Mouse (Mus musculus): Measurements from ENCODE around the gene Vsnl1.

Vsnl1 gene

DNA sequence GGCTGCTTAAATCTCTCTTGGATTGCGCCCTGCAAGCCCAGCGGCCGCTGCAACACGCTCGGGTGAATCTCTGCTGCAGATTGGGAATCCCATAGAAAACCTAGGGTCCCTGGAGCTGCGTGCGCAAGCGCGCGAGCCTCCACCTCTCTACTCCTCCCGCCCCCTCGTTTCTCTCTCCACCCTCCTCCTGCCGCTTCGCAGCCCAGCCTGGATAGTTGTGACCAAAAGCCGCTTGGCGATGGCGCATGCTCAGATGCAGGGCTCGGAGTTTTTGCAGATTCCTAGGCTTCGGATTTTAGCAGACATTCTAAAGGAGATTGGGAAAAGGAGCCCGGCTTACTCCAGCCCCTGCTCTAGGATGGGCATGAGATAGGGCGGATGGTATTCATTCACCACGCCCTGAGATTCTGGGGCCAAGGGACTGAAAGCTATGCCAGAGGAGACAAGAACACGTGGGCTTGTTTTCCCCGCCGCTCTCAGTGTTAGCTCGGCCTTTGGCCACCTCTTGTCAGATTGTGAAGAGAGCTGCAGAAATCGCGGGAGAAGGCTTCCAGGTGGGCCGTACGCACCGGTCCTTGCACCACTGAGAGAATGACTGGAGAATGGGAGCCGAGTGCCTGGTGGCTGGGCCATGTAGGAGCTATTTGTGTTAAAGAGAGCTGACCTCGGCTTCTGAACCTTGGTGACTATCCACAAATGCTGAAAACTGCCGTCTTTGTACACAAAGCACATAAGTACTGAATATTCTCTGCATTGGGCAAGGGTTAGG is at the start of gene Vsnl1:
Gene Vsnl1 (minus strand): TSS at position 117 of the 769 bp plus-strand sequence.
- ChIA-PET CTCF (interaction anchor here in 3 of 4 experiments (0.5 to 2.2 kb wide), 14 partner anchors 13 to 887 kb away, joined by 3 to 8 read pairs (median 4); no protein-coding TSS in a partner anchor), POLR2A (no interaction called here)

DNA sequence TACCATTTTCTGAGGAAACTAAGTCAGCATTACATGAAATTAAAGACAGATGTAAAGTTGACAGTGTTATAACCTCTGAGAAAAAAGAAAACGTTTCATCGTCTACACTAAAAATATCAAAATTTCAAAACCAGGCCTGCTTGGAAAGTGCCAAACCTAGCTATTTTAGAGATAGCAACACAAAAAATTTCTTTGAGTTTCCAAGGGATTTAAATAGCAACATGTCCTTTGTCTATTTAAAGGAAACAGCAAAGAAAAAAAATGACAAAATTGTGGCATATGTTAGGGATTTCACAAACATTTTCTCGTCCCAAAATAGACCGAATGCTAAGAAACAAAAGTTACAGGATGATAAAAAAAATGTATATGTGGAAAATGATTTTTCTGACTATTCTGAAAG is 20.2 kb upstream of the Vsnl1 start:
- CTCF ChIA-PET, result interaction anchor here in 1 of 4 experiments (0.8 kb wide), 1 partner anchor 19 kb away, joined by 3 read pairs; no protein-coding TSS in a partner anchor
- POLR2A ChIA-PET, result no interaction called here

DNA sequence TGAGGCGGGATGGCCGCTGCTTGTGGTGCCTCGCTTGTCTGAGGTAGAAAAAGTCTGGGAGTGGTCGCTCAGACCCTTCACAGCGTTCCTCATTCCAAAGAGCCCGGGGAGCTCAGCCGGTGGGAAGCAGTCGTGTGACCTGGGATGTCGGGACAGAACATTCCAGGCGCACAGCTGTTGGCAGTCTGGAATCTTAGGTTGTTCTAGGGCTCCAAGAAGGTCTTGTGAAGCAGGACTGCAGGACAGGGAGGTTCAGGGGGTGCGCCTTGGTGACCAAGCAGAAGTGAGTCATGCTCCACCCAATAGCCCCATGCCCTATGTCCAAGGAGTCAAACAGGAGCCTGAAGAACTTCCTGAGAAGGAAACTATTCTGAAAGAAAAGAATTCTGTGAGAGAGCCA is 19.8 kb upstream of the Vsnl1 start:
- ChIA-PET POLR2A (interaction anchor here in 1 of 4 experiments (0.7 kb wide), 1 partner anchor 1267 kb away, joined by 5 read pairs; no protein-coding TSS in a partner anchor), CTCF (interaction anchor here in 1 of 4 experiments (0.8 kb wide), 1 partner anchor 19 kb away, joined by 3 read pairs; no protein-coding TSS in a partner anchor)

DNA sequence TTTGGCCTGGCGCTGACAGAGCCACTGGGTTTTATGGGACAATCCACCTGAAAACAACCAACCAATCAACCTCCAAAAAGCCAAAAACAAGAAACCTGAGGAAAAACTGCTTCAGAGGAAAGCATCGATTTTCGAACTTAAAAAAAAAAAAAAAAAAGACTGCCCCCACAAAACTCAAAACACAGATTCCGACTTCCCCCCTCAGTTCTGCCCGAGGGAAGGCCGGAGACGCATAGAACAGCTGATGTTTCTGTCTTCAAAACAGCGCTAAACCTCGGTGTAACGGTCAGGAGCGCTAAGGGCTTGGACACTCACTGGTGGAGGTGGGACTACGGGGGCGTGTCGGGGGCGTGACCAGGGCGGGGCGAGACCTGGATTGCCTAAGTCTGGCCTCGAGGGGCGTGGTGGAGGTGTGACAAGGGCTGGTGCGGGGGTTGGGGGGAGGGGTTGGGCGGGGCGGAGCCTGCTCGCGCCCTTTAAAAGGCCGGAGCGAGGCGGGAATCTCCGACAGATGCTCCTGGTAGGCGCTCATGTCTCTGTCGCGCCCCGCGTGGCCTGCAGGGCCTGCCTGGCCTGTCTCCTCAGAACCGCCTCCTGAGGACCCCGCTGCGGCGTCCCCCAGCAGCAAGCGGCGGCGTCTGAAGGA is 19.3 kb upstream of the Vsnl1 start, which contains the start of gene Rad51ap2:
Gene Rad51ap2 (plus strand): TSS at position 531 of the 646 bp plus-strand sequence.
- POLR2A ChIA-PET, result interaction anchor here in 1 of 4 experiments (0.7 kb wide), 1 partner anchor 1268 kb away, joined by 5 read pairs; no protein-coding TSS in a partner anchor
- CTCF ChIA-PET, result interaction anchor here in 1 of 4 experiments (0.8 kb wide), 1 partner anchor 18 kb away, joined by 3 read pairs; no protein-coding TSS in a partner anchor

DNA sequence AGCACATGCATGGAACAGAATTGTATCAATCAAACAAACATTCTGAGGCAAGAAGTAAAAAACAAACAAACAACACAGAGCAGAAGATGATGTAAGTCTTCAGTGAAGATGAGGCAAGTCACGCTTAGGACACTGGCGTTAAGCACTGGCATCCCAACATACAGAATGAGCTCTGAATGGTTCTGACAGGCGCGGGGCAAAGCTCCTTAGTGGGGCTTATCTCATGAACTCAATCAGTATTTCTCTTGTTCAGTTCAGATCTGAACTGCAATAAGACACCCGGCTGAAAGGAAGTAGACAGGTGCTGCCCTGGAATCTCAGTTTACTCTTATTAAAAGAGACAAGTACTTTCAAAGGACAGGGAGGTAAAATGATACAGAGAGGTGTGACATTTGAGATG is 17.7 kb upstream of the Vsnl1 start:
- CTCF ChIA-PET, result no interaction called here
- POLR2A ChIA-PET, result no interaction called here

DNA sequence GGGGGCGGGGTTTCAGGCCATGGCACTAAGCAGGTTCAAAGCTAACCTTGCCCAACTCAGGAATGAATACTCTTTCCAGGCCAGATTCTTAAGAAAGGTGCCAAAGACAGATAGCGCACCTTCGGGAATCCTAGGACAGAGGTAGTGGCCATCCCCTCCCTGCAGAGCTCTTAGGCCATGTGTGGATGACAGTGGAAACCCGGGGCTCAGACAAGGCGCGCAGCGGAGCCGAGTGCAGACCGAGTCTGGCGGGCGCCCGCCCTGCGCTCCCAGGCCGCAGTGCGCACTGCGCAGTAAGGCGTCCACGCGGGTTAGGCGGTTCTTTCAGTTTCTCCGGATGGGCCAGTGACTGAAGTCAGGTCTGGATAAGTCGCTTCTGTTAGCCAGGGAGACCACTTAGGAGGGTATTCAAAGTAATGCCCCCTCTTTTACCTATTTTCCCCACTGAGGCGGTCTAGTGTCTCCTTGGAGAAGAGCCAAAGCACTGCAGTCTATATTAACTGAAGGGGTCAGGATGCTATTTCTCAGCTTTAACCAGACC is 1.6 kb upstream of the Vsnl1 start:
- CTCF ChIA-PET, result interaction anchor here (0.5 to 2.2 kb wide), 20 partner anchors 8 to 1142 kb away, joined by 3 to 8 read pairs (median 4); no protein-coding TSS in a partner anchor
- POLR2A ChIA-PET, result interaction anchor here in 2 of 4 experiments (0.6 to 0.9 kb wide), 2 partner anchors 174 to 669 kb away, joined by 3 read pairs; no protein-coding TSS in a partner anchor

DNA sequence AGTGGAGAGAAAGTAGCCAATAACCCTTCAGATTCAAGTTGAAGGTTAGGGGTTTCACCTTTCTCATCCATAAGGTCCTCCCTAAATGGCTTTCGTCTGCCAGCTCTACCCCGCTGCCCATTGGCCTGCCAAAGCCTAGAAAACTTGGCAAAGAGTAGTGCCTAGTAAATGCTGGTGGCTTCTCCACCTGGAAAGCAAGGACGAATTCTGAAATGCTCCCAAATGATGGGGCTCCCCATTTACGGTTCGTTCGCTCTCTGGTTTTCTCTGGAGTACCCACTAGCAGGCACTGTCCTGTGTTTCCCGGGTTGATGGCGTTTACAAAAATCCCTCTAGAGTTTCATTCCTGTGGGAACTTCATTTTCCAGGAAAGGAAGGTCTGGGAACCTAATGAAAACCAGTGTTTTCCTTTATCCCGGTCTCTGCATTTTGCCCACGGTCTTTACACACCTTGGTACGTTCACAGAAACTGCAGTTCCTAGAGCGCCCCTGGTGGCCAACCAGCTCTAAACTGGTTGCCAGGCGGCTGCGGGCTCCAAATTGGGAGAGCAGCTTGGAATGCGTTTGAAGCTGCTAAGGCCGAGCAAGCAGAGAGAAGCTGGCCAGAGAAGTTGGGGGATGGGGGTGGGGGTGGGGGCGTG is 973 bp upstream of the Vsnl1 start:
- ChIA-PET CTCF (interaction anchor here (0.5 to 2.2 kb wide), 26 partner anchors 8 to 1142 kb away, joined by 3 to 8 read pairs (median 3); no protein-coding TSS in a partner anchor), POLR2A (interaction anchor here in 2 of 4 experiments (0.6 to 0.9 kb wide), 2 partner anchors 173 to 669 kb away, joined by 3 read pairs; no protein-coding TSS in a partner anchor)

DNA sequence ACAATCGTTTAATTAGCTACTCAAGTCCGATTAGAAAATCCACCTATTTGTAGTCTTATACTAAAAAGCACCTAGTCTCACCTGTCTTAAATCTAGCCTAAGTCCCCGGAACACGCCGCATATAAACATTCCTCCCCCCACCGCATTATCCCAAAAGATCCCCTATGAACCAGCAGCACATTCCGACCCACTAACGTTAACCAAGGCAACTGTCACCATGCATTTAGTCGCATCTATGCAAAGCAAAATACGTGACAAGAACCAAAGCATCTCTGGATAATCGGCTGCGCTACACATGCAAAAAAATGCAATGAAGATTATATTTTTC is 426 bp downstream of the Vsnl1 start:
- CTCF ChIA-PET, result interaction anchor here in 2 of 4 experiments (0.6 to 1.3 kb wide), 2 partner anchors 85 to 809 kb away, joined by 4 to 5 read pairs; no protein-coding TSS in a partner anchor
- POLR2A ChIA-PET, result no interaction called here

DNA sequence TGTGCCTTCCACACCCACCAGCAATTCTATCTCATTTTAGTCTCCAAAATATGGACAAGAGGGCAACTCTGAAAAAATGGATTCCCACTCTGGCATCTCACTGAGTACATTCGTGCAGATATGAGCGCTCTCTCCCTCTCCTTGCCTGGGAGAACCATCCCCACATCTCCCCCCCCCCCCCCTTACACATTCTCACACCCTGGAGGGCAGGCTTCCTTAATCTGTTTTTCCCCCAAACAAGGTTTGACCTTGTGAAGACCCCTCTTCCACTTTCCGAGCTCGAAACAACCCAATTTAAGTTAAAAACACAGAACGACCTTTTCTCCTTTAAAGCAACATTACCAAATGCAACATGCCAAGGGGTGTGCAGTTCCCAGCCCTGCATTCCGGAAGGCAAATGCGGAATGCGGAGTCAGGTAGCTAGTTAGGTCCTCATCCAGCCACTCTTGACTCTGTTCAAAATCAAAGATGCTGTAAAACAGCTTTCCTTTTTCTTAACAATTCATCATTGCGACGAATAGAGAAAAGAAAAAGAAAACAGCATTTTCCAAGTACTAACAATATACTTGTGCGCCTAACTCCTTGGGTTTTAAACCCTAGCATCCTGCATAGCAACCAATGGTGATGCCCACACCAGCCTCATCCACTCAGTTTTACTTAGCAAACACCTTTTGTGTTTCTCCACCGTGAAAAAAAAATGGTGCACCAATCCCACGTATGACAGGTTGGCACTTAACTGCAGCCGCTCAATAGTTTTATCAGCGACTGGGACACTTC is 979 bp downstream of the Vsnl1 start:
- ChIA-PET CTCF (interaction anchor here in 3 of 4 experiments (0.6 to 1.3 kb wide), 3 partner anchors 85 to 809 kb away, joined by 4 to 5 read pairs (median 5); no protein-coding TSS in a partner anchor), POLR2A (interaction anchor here in 1 of 4 experiments (0.6 kb wide), 1 partner anchor 240 kb away, joined by 3 read pairs; no protein-coding TSS in a partner anchor)

DNA sequence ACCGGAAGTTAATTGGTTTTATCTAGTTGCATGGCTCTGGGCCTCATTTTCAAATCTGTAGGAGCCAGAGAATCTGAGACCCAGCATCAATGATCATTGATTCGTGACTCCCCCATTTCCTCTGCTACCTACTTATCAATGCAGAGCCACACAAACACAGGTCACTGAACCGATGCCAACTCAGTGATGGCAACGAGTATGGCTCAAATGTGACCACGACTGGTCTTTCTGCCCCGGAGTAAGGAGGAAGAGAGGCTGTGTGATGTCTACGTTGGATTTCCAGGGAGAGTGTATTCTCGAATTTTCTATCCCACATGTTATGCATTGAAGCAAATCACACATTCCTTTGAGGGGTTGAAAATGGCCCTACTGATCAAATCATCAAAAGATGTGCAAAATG is 2.0 kb downstream of the Vsnl1 start:
- CTCF ChIA-PET, result no interaction called here
- POLR2A ChIA-PET, result no interaction called here

DNA sequence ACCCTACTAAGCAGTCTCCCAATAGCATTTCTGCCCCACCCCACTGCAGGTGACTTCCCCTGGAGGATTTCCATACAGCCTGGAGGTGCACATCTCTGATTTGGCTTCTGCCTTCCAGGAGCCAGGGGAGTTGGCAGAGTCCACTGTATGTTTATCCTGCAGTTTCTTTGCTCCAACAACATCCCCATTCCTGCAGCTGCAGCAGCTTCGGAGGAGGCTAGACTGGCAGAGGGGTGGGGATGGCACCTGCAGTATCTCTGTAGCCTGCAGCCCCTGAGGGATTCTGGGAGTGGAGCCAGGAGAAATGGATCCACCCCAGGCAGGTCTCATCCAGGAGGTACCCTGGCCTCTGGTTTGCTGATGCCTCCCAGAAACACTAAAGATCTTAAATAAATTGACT is 2.7 kb downstream of the Vsnl1 start:
- ChIA-PET CTCF (no interaction called here), POLR2A (no interaction called here)

DNA sequence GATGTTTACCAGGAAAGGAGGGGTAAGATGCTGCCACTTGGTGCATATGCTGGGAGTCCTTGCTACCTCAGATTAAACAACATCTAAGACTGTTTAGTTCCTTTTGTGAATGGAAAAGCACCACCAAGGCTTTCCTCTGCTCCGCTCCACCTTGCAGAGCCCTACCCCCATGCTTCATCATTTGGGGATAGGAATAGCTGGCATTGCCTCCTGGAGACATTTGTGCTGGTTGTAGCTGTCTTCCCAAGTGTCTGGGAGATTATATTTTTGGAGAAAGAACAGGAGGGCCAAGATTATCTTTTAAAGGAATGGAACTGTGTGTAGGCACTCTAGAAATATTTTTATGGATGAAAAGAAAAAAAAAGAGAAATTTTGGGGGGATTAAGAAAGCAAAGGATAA is 3.3 kb downstream of the Vsnl1 start:
- CTCF ChIA-PET, result no interaction called here
- POLR2A ChIA-PET, result no interaction called here

DNA sequence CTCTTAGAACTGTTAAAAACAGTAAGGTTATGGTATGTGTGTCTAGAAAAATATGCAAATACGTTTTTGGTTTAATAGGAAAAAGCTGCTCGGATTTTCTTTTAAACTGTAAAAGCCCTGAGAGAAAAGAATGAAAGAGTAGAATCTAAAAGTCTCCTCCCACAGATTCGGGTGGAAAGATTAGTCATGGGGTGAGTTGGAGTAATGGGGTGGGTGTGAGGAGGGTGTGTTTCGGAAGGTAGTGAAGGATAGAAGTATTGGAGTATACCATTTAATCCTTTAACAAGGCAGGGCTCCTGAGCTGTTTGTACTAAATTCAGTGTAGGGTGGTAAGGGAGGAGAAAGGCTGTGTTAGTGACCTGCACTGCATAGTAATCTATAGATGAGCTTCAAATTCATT is 9.0 kb downstream of the Vsnl1 start:
- ChIA-PET POLR2A (no interaction called here), CTCF (no interaction called here)

DNA sequence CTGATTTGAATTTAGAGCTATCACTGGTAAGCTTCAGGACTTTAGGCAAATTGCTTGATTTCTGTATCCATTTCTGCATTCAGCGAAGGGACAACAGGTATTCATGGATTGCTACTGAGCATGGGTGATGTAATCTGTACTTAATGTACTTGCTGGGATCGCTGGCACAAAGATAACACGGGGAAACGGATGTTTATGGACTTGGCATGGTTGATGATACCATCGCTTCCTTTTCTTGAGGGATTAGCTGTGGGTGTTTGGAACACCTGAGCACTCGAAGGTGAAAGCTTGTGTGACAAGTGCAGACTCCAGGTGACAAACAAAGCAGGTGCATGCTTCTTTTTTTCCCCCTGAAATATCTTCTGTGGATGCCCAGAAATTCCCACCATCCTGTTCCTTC is 18.3 kb downstream of the Vsnl1 start:
- ChIA-PET POLR2A (no interaction called here), CTCF (no interaction called here)

DNA sequence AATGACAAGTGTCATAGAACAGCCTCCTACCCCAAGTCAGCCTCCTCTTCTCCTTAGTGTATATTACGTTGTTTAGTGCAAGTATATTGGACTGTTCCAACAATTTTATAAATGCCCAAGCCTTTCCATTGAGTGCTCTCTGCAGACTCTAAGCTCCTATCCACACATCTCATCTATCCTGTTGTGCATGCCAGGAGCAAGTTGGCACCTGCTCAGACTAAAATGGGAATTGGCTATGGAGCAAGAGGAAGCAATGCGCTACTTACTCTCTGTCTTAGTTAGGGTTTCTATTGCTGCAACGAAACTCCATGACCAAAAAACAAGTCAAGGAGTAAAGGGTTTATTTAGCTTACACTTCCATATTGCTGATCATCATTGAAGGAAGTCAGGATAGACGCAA is 28.7 kb downstream of the Vsnl1 start:
- CTCF ChIA-PET, result no interaction called here

DNA sequence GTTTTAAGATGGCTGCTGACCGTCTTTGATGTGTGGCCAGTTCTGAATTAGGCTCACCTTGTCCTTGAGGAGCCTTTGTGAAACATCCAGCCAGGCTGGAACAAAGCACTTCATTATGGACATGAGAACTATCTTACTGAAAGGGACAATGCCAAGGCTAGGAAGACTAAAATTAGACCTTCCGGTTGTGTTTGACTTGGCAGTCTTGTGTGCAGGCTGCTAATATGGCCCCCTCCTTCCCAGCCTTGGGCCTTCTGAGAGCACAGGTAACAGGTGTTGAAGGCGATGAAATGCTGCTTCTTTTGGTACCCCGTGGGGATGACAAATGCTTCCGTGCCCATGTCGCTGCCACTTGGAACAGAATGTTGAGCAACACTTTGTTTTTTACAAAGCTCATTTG is 37.6 kb downstream of the Vsnl1 start:
- POLR2A ChIA-PET, result interaction anchor here in 1 of 4 experiments (0.7 kb wide), 1 partner anchor 406 kb away, joined by 3 read pairs; no protein-coding TSS in a partner anchor
- CTCF ChIA-PET, result interaction anchor here in 1 of 4 experiments (0.6 kb wide), 1 partner anchor 39 kb away, joined by 3 read pairs; no protein-coding TSS in a partner anchor

More for the DNA sequence above, 28.7 kb downstream of the Vsnl1 start:
- POLR2A ChIA-PET, result no interaction called here

DNA sequence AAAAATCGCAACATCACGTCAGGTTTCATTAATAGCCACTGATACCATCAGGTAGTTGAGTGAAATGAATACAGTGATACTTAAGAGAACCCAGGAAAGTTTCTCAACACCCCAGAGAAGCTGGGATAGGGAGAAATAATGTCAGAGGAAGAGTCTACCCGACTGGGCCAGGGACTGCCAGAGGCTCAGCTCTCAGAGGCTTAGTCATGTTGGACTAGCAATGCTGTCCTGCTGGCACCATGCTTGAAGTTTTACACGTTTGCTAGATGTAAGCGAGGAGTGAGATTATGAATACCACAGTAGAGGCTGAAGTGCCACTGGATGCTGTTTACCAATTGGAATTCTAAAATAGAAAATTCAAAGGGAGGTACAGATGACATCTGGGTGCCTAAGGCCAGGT is 39.4 kb downstream of the Vsnl1 start:
- ChIA-PET CTCF (no interaction called here), POLR2A (interaction anchor here in 1 of 4 experiments (0.6 to 1.4 kb wide), 2 partner anchors 18 to 63 kb away, joined by 3 read pairs; no protein-coding TSS in a partner anchor)

DNA sequence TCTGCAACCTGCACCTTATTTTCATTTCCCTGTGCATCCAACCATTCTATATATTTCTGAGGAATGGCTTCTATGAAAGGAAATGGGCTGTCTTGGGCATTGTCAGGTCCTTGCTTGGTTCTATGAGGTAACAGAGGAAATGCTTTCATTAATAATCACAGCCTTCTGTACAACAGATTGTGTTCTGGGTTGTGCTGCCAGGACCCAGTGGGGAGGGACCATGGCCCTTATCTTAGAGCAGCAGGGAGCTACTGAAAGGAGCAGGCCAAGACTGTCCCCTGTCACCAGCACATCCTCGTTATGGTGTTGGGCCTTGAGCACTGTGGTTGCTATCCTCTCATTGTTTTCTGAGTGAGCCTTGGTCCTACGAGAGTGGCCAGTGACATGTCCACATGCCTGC is 40.9 kb downstream of the Vsnl1 start:
- POLR2A ChIA-PET, result no interaction called here
- CTCF ChIA-PET, result no interaction called here

DNA sequence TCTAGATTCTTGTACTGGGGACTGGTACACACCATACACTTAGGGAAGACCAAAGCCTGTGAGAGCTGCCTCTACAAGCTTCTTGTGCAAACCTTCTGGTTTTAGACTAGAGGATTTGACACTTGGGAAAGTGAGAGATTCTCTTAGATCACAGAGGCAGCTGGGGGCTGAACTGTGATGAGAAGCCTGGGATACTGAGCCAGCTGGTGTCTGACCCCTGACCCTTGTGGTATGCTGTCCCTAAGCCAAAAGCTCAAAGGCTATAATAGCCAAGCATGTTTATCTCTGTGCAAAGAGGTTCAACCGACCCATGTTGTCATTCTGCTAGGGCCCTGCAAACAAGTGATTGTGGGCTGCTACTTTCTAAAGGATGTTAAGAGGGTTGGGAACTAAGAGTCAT is 43.9 kb downstream of the Vsnl1 start:
- ChIA-PET POLR2A (no interaction called here), CTCF (no interaction called here)

All from embryonic stem cell, embryonic (primary cell).